Mouse (Mus musculus) layer of hippocampus, postnatal 10 days (tissue): Measurements from ENCODE around the gene Tm9sf2. TPM values are rescaled to one million over a fixed set of nuclear protein-coding genes. Genes with fewer than 3 reads are reported as not detected.
"Not testable (repeated sequence)": the region's sequence is repeated elsewhere in the genome, so short reads cannot be mapped to it uniquely, and the experiment has no call there.

Experiments used
- DNase-seq, 2 experiments: peaks; one replicate each; pipeline ENCODE4 v3.0.0; 2021; ENCODE audit warnings: low spot score in 2 of 2
- long read RNA-seq: library from polyadenylated mRNA; stranded (forward); transcript quantifications from one replicate; pipeline ENCODE4 v2.0.0, GENCODE M21; 2023
- total RNA-seq, 2 experiments: library from RNA; stranded (reverse); gene quantifications; 2 replicates each; pipeline ENCODE4 v1.2.3; 2021

Tm9sf2 gene
- 10 to 100 TPM; 78.5 to 89.9 TPM for total RNA-seq
- long read RNA-seq, transcript Tm9sf2-201 (17 exons, 3,107 nt) = major isoform, 116 of 143 reads
- long read RNA-seq, partial matches to known transcripts = 18 of 143 reads
- long read RNA-seq, other reads (novel, unspliced or antisense) = 9 of 143 reads

- peak; percentile 88 to 95 for DNase-seq
Observed at GRCm38 (mm10) chr14:122106822-122107468, at the start of gene Tm9sf2. TSS of gene Tm9sf2 (plus strand) at chr14:122107038.

GRCm38 (mm10) chr14:122057941-122058346 is 48.9 kb upstream of the Tm9sf2 start:
- no peak for DNase-seq

DNA sequence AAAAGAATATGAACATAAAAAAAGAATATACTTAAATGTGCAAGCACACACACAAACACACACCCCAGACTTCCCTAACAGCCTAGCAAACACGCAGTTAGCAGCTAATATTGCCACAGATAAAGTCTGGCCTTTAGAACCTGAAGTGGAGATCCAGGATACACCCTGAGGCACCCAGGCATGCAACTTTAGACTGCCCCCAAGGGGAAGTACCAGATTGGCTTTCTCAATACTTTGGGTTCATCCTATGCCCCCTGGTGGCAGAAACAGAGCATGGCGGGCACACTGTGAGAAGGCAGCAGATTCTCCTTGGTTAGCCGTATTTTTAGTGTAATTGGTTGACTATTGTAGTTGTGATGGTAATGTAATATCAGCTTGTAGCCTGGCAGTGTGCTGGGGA is 46.2 kb upstream of the Tm9sf2 start:
- DNase-seq = peak; percentile 85

DNA sequence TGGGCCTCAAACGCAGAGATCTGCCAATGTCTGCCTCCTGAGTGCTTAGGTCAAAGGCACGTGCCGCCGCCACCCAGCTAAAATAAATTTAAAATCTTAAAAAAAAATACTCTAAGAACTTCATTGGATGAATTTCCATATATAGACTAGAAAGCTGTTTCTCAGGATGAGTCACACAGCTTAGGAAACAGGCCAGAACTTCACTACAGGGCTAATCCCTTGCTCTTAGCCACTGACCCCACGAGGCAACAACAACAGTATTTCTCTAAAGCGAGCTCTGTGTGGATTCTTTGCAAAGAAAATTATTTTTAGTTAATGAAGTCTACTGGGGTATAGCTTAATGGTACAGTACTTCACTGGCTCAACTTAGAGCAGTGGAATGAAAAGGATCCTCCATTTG is 45.5 kb upstream of the Tm9sf2 start:
- no peak for DNase-seq

DNA sequence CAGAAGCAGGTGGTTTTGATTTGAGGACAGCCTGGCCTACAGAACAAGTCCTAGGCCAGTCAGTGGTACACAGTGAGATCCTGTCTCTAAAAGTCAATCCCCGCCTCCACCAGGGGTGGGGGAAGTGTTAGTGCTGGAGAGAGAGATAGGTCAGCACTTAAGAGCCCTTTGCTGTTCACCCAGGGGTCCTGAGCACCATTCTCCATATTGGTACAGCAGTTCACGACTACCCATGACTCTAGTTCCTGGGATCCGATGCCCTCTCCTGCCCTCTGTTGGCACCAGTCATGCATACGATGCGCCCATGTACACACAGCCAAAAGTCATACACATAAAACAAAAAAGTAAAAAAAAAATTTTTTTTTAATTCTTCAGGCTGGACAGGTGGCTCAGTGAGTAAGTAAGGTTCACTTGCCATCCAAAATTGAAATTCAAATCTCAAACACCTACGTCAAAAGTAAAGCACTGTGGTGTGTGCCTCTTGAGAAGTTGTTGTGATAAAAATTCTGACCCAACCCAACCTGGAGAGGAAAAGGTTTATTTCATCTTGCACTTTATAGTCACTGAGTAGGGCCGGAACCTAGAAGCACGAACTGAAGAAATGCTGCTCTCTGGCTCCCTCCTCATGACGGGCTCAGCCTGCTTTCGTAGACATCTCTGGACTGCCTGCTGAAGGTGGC is 44.3 kb upstream of the Tm9sf2 start:
- no peak for DNase-seq

DNA sequence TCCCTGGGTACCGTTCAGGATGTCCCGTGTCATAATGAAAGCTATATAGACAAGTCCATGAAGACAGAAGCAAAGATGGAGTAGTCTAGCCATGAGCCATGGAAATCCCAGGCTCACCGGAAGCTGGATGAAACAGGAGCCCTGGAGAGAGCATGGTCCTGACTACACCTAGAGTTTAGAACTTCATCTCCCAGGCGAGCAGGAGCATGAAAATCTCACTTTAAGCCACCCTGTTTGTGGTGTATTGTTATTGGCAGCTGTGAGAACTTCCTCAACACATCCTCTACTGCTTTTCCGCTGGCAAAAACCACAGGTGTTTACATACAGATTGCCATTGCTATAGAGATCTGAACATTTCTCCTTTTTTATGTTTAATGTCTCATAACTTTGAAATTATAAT is 43.2 kb upstream of the Tm9sf2 start:
- no peak for DNase-seq

DNA sequence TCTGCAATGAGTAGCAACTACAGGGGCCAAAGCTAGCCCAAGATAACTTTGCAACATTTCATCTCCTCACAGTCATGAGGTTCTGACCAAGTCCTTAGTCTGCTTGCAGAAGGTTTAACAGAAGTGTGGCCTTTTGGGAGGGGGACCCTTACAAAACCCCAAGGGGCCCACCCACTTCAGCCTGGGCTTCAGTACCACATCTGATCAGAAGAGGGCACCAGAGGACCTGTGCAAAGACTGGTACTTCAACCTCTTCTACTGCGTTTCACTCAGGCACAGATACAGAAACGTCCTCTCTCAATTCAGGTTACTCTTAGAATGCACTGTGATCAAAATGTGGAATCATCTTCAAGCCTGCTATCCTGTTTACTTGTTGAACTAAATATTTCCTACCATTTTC is 42.3 kb upstream of the Tm9sf2 start:
- peak; percentile 80 to 84 for DNase-seq

GRCm38 (mm10) chr14:122066243-122066642 is 40.6 kb upstream of the Tm9sf2 start:
- no peak for DNase-seq

- not testable (repeated sequence) for DNase-seq
Observed at GRCm38 (mm10) chr14:122068036-122068435, 38.8 kb upstream of the Tm9sf2 start.

DNA sequence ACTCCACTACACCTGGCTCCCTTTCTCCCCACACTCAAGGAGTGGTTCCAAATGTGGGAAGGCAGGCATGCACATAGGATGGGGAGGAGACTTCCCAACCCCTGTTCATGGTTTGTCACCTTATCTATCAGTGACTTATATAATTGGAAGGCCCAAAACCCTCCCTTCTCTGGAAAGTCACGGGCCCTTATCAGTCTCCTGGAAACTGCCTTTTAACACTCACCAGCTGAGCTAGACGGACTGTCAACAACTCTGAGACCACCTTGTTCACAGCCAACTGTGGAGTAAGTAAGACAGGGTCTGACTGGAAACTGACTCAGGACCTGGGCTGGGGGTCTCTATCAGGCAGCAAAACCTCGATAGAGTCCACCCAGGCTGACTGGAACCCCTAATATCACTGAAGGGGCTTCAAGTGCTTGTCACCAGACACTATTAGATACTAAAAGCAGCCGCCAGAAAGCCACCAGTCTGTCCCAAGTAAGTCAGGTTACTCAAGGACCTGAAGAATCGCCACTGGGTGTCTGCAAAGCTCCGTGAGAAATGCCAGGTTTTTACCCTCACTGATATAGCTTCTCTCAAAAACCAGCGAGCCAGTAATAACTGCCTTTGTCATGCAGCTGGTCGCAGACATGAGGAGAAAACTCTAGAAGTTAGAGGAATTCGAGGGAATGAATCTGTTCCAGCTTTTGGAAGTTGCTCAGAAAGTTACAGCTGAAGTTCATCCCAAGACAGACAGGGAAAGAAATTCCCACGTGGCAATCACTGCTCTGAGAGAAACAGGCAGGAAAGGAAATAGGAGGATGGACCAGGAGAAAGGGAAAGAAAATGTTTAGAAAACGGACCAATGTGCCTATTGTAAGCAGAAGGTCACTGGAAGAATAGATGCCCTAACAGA is 37.8 kb upstream of the Tm9sf2 start:
- no peak for DNase-seq

DNA sequence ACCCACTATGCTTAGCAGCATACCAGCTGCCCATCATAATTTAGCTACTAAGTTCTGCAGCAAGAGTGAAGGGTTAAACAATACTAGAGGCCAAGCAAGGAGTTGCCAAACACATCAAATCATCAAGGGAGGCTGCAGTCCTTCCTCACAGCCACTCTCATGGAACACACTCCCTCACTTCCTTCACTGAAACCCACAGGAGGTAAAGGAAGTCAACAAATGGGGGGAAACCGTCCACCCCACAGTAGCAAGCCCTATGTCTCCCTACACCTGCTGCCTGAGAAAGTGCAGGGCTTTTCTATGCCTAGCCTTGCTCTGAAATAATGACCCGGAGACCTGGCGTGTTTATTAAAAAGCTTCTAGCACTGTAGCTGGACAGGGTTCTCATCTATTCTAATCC is 36.9 kb upstream of the Tm9sf2 start:
- no peak for DNase-seq

DNA sequence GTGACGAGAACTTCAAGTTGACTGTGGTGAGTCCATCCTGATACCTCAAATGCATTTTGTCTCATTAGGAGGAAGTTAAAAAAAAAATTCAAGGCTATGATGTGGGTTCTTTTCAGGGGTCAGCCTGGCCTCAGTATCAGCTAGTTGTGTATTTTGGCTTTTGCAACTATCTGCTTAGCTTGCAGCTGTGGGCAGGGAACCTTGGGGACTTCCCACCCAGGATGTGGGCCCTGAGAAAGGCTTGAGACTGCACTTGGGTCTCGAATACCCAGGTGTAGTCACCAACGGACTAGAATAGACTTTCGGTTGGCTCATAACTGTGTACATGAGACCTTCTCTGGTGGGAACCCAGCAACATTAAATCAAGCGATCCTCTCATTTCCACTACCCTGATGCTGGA is 33.4 kb upstream of the Tm9sf2 start:
- no peak for DNase-seq

DNA sequence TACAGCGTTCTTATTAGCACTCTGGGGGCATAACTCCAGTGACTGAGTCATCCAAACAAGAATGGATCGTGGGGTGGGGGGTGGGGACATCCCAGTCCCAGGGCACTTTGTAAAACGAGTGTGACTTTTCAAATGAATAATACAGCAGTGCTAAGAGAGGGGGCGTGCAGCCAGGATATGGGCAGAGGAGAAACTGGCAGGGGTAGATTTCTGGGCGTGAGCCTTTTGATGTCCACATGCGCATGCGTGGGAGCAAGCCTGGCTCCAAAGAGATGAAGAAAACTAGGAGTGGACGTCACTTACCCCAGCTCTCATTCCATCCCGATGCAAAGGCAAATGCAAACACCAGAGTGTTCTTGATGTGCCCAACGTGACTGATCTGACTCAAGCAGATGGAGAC is 32.5 kb upstream of the Tm9sf2 start:
- peak; percentile 22 to 43 for DNase-seq

DNA sequence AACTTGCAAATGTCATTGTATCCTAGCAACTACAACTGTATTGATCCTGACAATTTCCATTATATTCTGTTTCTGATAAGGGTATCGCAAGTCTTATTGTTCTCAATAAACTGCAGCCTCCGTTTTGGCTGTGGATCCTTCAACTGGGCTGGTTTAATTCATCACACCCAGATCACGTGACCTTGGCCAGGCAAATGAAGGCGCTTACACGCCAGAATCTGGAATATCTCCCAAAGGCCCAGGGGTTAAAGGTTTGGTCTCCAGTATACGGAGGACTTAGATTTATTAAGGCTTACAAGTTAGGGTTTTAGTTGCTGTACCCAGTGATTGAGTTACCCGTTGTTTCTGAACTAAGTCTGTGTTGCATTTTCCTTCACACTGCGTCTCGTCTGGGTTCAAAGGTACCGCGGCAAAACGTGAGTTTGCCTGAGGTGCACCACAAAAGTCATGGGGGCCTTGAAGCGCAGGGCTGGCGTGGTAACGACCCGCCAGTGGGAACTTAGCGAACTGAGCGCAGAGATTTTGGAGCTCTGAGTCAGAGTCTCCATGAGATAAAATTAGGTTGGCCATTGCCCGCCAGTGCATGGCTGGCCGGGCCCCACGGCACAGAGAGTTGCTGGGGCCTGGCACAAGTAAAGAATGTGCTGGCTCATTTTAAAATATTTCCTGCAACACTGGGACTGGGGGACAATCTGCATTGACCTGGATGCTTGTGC is 31.2 kb upstream of the Tm9sf2 start:
- no peak for DNase-seq

- DNase-seq = no peak
Observed at GRCm38 (mm10) chr14:122077017-122077416, 29.8 kb upstream of the Tm9sf2 start.

GRCm38 (mm10) chr14:122079428-122079827 is 27.4 kb upstream of the Tm9sf2 start:
- DNase-seq = peak; percentile 61 to 62

GRCm38 (mm10) chr14:122079921-122080320 is 26.9 kb upstream of the Tm9sf2 start:
- no peak for DNase-seq

DNA sequence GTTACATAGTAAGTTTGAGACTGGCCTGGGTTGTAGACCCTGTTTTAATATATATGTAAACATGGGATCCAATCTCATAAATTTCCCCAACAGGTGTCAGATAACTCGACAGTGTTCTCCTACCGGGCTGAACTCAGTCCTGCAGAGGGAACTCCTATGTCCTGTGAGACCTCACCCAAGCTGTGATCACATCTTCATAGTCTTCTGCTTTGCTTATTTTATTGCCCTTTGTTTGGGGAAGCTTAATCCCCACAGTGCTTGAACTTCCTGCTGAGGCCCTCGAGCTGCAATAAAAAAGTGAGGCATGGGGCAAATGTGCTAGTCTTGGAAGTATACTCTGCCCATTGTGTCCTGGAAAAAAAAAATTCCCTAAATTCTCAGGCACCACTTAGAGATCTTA is 25.5 kb upstream of the Tm9sf2 start:
- no peak for DNase-seq

DNA sequence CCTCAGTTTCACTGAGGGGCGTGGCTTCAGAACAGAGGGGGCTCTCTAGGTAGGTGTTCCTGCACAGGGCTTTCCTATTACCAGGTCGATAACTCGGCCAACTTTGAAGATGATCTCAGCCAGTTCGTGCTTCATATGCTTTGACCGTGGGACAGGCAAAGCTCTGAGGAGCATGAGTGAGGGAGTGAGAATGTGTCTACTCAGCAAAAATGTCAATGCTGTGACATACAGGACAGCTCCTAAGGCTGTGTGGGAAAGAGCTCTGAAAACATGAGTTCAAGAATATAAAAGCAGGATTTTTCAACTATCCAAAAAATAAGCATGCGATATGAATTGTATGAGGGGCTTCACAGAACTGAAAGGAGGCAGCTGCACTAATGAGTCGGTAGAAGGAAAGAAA is 23.3 kb upstream of the Tm9sf2 start:
- DNase-seq = no peak

DNA sequence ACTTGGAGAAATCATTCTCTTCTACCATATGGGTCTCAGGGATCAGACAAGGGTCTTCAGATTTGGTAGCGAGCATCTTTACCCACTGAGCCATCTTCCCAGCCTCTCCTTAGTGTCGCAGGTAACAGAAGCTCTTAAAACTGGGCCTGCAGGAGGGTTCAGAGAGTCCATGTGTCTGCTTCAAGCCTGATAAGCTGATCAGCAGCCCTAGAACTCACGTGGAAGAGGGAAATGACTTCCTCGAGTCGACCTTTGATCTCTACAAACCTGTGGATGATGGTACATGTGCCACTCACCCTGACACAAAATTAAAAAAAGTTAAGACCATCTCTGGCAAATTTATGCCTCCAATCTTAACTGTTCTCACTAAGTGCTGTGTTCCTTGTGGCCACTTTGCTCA is 18.9 kb upstream of the Tm9sf2 start:
- DNase-seq = no peak

GRCm38 (mm10) chr14:122092363-122092762 is 14.5 kb upstream of the Tm9sf2 start:
- no peak for DNase-seq
